Mouse (Mus musculus) heart, embryonic 12.5 days (tissue): ENCODE data around the gene Slc25a4. TPM values are rescaled to one million over a fixed set of nuclear protein-coding genes. Genes with fewer than 3 reads are reported as not detected.

ENCODE experiments used
- ATAC-seq: fragments of 200-750 bp; cut with Nextera tagmentation; 2 replicates; pipeline ENCODE4 v1.8.0; 2017; ENCODE audit warnings: moderate TSS enrichment, moderate library complexity; ENCODE audit not compliant: insufficient number of reproducible peaks, low FRiP score
- H3K27ac ChIP-seq: fragments of 300-500 bp; sonication (generic); 2 replicates; pipeline ENCODE4 v1.5.1; 2016; ENCODE audit warnings: mild to moderate bottlenecking, moderate library complexity; ENCODE audit not compliant: poor library complexity, severe bottlenecking
- H3K27me3 ChIP-seq: fragments of 300-500 bp; sonication (generic); replicated peaks from 2 replicates; pipeline ENCODE4 v1.6.1; 2016; ENCODE audit warnings: mild to moderate bottlenecking, moderate library complexity
- H3K36me3 ChIP-seq: fragments of 300-500 bp; sonication (generic); 2 replicates; pipeline ENCODE4 v1.6.1; 2016; ENCODE audit warnings: mild to moderate bottlenecking, moderate library complexity
- H3K4me1 ChIP-seq: fragments of 300-500 bp; sonication (generic); replicated peaks from 2 replicates; pipeline ENCODE4 v1.6.1; 2016; ENCODE audit warnings: mild to moderate bottlenecking
- H3K4me2 ChIP-seq: fragments of 300-500 bp; sonication (generic); 2 replicates; pipeline ENCODE4 v1.6.1; 2016; ENCODE audit warnings: mild to moderate bottlenecking, moderate library complexity
- H3K4me3 ChIP-seq: fragments of 300-500 bp; sonication (generic); 2 replicates; pipeline ENCODE4 v1.5.1; 2016; ENCODE audit warnings: mild to moderate bottlenecking
- H3K9ac ChIP-seq: fragments of 300-500 bp; sonication (generic); 2 replicates; pipeline ENCODE4 v1.6.1; 2016; ENCODE audit warnings: mild to moderate bottlenecking, moderate library complexity
- H3K9me3 ChIP-seq: fragments of 300-500 bp; sonication (generic); replicated peaks from 2 replicates; pipeline ENCODE4 v1.6.1; 2016; ENCODE audit warnings: mild to moderate bottlenecking, moderate library complexity
- WGBS: fragments of 180-500 bp; shearing (Covaris S2); methylation state at CpG from one replicate; pipeline ENCODE4 v1.1.7; 2016; 5-methylcytosine and 5-hydroxymethylcytosine counted together
- polyA plus RNA-seq: library from polyadenylated mRNA; unstranded; fragments of >200 nt; fragmentation: Nextera tagmentation; extraction: Ambion mirVana; gene quantifications from 2 replicates; pipeline ENCODE4 v1.2.1, GENCODE M21; 2016

Gene Slc25a4
- polyA plus RNA-seq, result 1,672 and 1,682 TPM in 2 replicates

- Histone ChIP-seq H3K27me3 (no peaks in the 10 kb centered on the region), H3K9ac (peak within 1 kb of the TSS; percentile 94), H3K4me2 (peak within 1 kb of the TSS; percentile 83), H3K36me3 (peaks cover 37% of the 10 kb centered on the region), H3K4me3 (peak within 1 kb of the TSS; percentile 80), H3K4me1 (peaks cover 47% of the 10 kb centered on the region), H3K9me3 (no peaks in the 10 kb centered on the region), H3K27ac (peak within 1 kb of the TSS; percentile 99)
- under 1% methylated on average over 75 of the region's 84 CpGs for WGBS
- ATAC-seq, result peak; percentile 96
Measured at GRCm38 (mm10) chr8:46210404-46211315, at the start of gene Slc25a4. Gene Slc25a4 (minus strand): TSS chr8:46211284.

- H3K9ac ChIP-seq, result no peak overlapping the region
- no peaks in the 10 kb centered on the region for H3K4me1 ChIP-seq
- no peak overlapping the region for H3K27ac ChIP-seq
- 38% methylated on average over 19 of the region's 19 CpGs for WGBS
- H3K4me3 ChIP-seq, result no peak overlapping the region
- H3K4me2 ChIP-seq, result no peak overlapping the region
- peaks cover 3% of the 10 kb centered on the region; the same call in 1 of the 2 replicates for H3K9me3 ChIP-seq
- H3K36me3 ChIP-seq, result no peaks in the 10 kb centered on the region
- ATAC-seq, result no peak
- no peaks in the 10 kb centered on the region for H3K27me3 ChIP-seq
Measured at GRCm38 (mm10) chr8:46257921-46258682, 47.0 kb upstream of the Slc25a4 start.

GRCm38 (mm10) chr8:46252456-46252855 is 41.4 kb upstream of the Slc25a4 start:
- Histone ChIP-seq H3K9ac (no peak overlapping the region), H3K4me1 (peaks cover 3% of the 10 kb centered on the region; the same call in 1 of the 2 replicates), H3K4me3 (no peak overlapping the region), H3K27me3 (no peaks in the 10 kb centered on the region), H3K9me3 (no peaks in the 10 kb centered on the region), H3K36me3 (no peaks in the 10 kb centered on the region), H3K27ac (no peak overlapping the region), H3K4me2 (peak overlapping the region; percentile 33)
- no peak for ATAC-seq
- 60% methylated on average over 13 of the region's 13 CpGs for WGBS

GRCm38 (mm10) chr8:46251561-46251960 is 40.5 kb upstream of the Slc25a4 start:
- no peak for ATAC-seq
- Histone ChIP-seq H3K9ac (no peak overlapping the region), H3K27me3 (no peaks in the 10 kb centered on the region), H3K4me3 (no peak overlapping the region), H3K9me3 (no peaks in the 10 kb centered on the region), H3K27ac (no peak overlapping the region), H3K36me3 (no peaks in the 10 kb centered on the region), H3K4me2 (0 out of 2 replicates have a peak overlapping the region, but pooled peaks have one; percentile 4), H3K4me1 (peaks cover 7% of the 10 kb centered on the region)
- WGBS, result 56% methylated on average over 10 of the region's 10 CpGs

DNA sequence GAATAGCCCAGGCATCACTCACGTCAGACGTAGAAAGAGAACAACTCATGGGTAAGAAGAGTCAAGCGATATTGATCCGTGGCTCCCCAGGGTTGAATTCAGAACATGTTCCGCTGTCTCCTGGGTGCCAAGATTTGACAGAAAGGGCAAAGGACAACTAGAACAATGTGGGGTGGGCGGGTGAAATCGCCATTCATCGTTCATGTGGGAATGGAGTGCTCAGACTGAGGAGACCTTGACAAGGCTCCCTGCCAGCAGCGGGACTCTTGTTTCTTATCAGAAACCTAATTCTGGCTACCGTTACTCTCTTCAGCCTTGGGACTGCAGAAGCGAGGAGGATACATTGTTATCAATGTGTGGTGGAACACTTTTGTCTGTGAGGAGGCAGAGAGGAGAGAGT is 35.3 kb upstream of the Slc25a4 start:
- H3K27me3 ChIP-seq, result no peaks in the 10 kb centered on the region
- peak overlapping the region; percentile 56 for H3K4me2 ChIP-seq
- H3K9ac ChIP-seq, result no peak overlapping the region
- no peak for ATAC-seq
- no peak overlapping the region for H3K4me3 ChIP-seq
- H3K9me3 ChIP-seq, result no peaks in the 10 kb centered on the region
- no peaks in the 10 kb centered on the region for H3K36me3 ChIP-seq
- 29% methylated on average over 11 of the region's 11 CpGs for WGBS
- H3K27ac ChIP-seq, result peak overlapping the region; percentile 38
- H3K4me1 ChIP-seq, result peaks cover 17% of the 10 kb centered on the region

- H3K4me1 ChIP-seq, result peaks cover 17% of the 10 kb centered on the region
- no peaks in the 10 kb centered on the region for H3K27me3 ChIP-seq
- H3K9ac ChIP-seq, result no peak overlapping the region
- H3K27ac ChIP-seq, result no peak overlapping the region
- H3K36me3 ChIP-seq, result no peaks in the 10 kb centered on the region
- H3K4me3 ChIP-seq, result no peak overlapping the region
- no peak for ATAC-seq
- no peak overlapping the region for H3K4me2 ChIP-seq
- WGBS, result 27% methylated on average over 7 of the region's 7 CpGs
- H3K9me3 ChIP-seq, result no peaks in the 10 kb centered on the region
Measured at GRCm38 (mm10) chr8:46242946-46243345, 31.9 kb upstream of the Slc25a4 start.

GRCm38 (mm10) chr8:46241568-46242374 is 30.7 kb upstream of the Slc25a4 start:
- Histone ChIP-seq H3K36me3 (no peaks in the 10 kb centered on the region), H3K9ac (no peak overlapping the region), H3K9me3 (no peaks in the 10 kb centered on the region), H3K4me2 (no peak overlapping the region), H3K27ac (no peak overlapping the region), H3K27me3 (no peaks in the 10 kb centered on the region), H3K4me3 (no peak overlapping the region), H3K4me1 (peaks cover 17% of the 10 kb centered on the region)
- ATAC-seq, result no peak; the same call in 1 of the 2 replicates
- WGBS, result 26% methylated on average over 13 of the region's 13 CpGs

GRCm38 (mm10) chr8:46236441-46237223 is 25.5 kb upstream of the Slc25a4 start:
- H3K4me3 ChIP-seq, result no peak overlapping the region
- H3K9me3 ChIP-seq, result no peaks in the 10 kb centered on the region
- no peaks in the 10 kb centered on the region for H3K36me3 ChIP-seq
- H3K27me3 ChIP-seq, result no peaks in the 10 kb centered on the region
- 36% methylated on average over 7 of the region's 7 CpGs for WGBS
- H3K9ac ChIP-seq, result no peak overlapping the region
- peak overlapping the region; percentile 42 for H3K4me2 ChIP-seq
- ATAC-seq, result peak; percentile 59
- peaks cover 14% of the 10 kb centered on the region for H3K4me1 ChIP-seq
- H3K27ac ChIP-seq, result peak overlapping the region; percentile 74

DNA sequence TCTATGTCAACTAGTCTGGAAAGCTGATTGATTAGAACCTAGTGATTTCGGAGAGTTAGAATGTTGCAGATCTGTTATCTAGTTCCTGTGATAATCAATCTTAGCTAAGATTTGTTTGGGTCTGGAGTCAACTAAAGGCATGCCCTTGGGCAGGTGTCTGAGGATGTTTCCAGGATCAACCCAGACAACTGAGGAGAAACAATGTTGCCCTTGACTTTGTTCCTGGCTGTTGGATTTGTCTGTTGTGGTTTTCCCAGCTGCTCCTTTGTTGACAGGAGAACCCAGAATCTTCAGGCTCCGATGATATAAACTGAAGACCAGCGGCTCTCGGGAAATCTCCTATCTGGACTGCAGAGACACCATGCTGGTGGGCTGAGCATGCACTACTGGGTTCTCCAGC is 23.7 kb upstream of the Slc25a4 start:
- ATAC-seq, result no peak
- peaks cover 14% of the 10 kb centered on the region for H3K4me1 ChIP-seq
- no peak overlapping the region for H3K4me3 ChIP-seq
- no peak overlapping the region for H3K4me2 ChIP-seq
- no peak overlapping the region for H3K27ac ChIP-seq
- H3K27me3 ChIP-seq, result no peaks in the 10 kb centered on the region
- H3K36me3 ChIP-seq, result no peaks in the 10 kb centered on the region
- 84% methylated on average over 4 of the region's 4 CpGs for WGBS
- no peaks in the 10 kb centered on the region for H3K9me3 ChIP-seq
- no peak overlapping the region for H3K9ac ChIP-seq

DNA sequence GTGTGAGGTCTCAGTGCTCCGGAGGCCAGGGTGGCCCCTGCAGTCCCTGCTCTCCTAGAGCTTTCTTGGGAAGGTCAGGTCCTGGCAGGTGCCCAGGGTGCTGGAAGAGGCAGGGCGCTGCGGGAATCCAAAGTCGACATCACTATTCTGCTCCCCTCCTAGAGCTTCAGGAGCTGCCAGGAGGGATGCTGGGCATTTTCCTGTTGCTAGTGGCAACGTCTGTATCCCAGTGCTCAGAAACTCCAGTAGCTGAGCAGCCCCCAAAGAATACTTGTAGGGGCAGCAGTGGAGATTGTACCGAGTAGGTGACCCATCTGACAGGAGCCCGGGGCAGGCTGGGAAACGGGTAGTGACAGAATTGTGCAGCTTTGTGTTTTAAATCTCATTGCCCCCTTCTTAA is 21.7 kb upstream of the Slc25a4 start:
- H3K9ac ChIP-seq, result no peak overlapping the region
- H3K9me3 ChIP-seq, result no peaks in the 10 kb centered on the region
- ATAC-seq, result no peak
- H3K36me3 ChIP-seq, result no peaks in the 10 kb centered on the region
- peaks cover 14% of the 10 kb centered on the region for H3K4me1 ChIP-seq
- no peak overlapping the region for H3K27ac ChIP-seq
- H3K4me2 ChIP-seq, result no peak overlapping the region
- WGBS, result 61% methylated on average over 8 of the region's 8 CpGs
- no peaks in the 10 kb centered on the region for H3K27me3 ChIP-seq
- H3K4me3 ChIP-seq, result no peak overlapping the region
